Mouse (Mus musculus) cerebellum, postnatal 14 days (tissue): ENCODE data around the gene Tmem143.
"Not testable (repeated sequence)": the region's sequence is repeated elsewhere in the genome, so short reads cannot be mapped to it uniquely, and the experiment has no call there.

ENCODE experiments used
- DNase-seq, 2 experiments: peaks; one replicate each; pipeline ENCODE4 v3.0.0; 2021; ENCODE audit warnings: mixed read lengths in 2 of 2

Gene Tmem143

GRCm38 (mm10) chr7:45896517-45897257, at the start of gene Tmem143, which contains the start of gene Syngr4:
TSS of gene Tmem143 (plus strand) at chr7:45896941.
TSS of gene Syngr4 (minus strand) at chr7:45896714.
- DNase-seq, result peak; percentile 98

- no peak for DNase-seq
These were observed 48.2 kb upstream of the Tmem143 start for GRCm38 (mm10) chr7:45848447-45849027.

GRCm38 (mm10) chr7:45850661-45851060, 46.1 kb upstream of the Tmem143 start:
- DNase-seq, result no peak

- no peak for DNase-seq
These were observed 43.7 kb upstream of the Tmem143 start for GRCm38 (mm10) chr7:45853089-45853488.

- DNase-seq, result peak; percentile 56 to 66
These were observed 39.5 kb upstream of the Tmem143 start for GRCm38 (mm10) chr7:45856950-45857901.

- no peak for DNase-seq
These were observed 37.7 kb upstream of the Tmem143 start for GRCm38 (mm10) chr7:45859008-45859407.

- no peak for DNase-seq
These were observed 33.9 kb upstream of the Tmem143 start for GRCm38 (mm10) chr7:45862804-45863203.

- DNase-seq, result no peak
These were observed 32.3 kb upstream of the Tmem143 start for GRCm38 (mm10) chr7:45864435-45864834.

- DNase-seq, result peak; percentile 85 to 92
These were observed 30.5 kb upstream of the Tmem143 start for GRCm38 (mm10) chr7:45865925-45866910.

- DNase-seq, result peak in 1 of 2 experiments; percentile 35
These were observed 28.9 kb upstream of the Tmem143 start for GRCm38 (mm10) chr7:45867871-45868270.

- DNase-seq, result peak in 1 of 2 experiments; percentile 36
These were observed 27.6 kb upstream of the Tmem143 start for GRCm38 (mm10) chr7:45869107-45869670.

GRCm38 (mm10) chr7:45869787-45870186, 27.0 kb upstream of the Tmem143 start:
- DNase-seq, result peak in 1 of 2 experiments; percentile 40

- peak; percentile 37 to 46 for DNase-seq
These were observed 26.3 kb upstream of the Tmem143 start for GRCm38 (mm10) chr7:45870282-45871058.

- DNase-seq, result peak; percentile 94 to 96
These were observed 24.1 kb upstream of the Tmem143 start, which contains the start of gene Kdelr1 for GRCm38 (mm10) chr7:45872624-45873023. TSS of gene Kdelr1 (plus strand) at chr7:45872772.

GRCm38 (mm10) chr7:45873061-45873947, 23.4 kb upstream of the Tmem143 start:
- DNase-seq, result peak; percentile 69 to 72

GRCm38 (mm10) chr7:45876895-45877294, 19.8 kb upstream of the Tmem143 start:
- DNase-seq, result no peak

- DNase-seq, result not testable (repeated sequence)
These were observed 18.5 kb upstream of the Tmem143 start, which contains the start of gene Grin2d for GRCm38 (mm10) chr7:45878278-45878677. TSS of gene Grin2d (minus strand) at chr7:45878378.

- DNase-seq, result no peak
These were observed 16.2 kb upstream of the Tmem143 start for GRCm38 (mm10) chr7:45880531-45880930.

- no peak for DNase-seq
These were observed 15.7 kb upstream of the Tmem143 start for GRCm38 (mm10) chr7:45881011-45881410.
